Mouse (Mus musculus) heart, adult 2 months (tissue): ENCODE measurements around the gene Hist1h2ap. TPM values are rescaled to one million over a fixed set of nuclear protein-coding genes. Genes with fewer than 3 reads are reported as not detected.
A peak's percentile ranks its signal among the peaks of the same experiment; 100 is the strongest.
"Not testable (repeated sequence)": the region's sequence is repeated elsewhere in the genome, so short reads cannot be mapped to it uniquely, and the experiment has no call there.

Source experiments
- DNase-seq, 2 experiments: peaks; one replicate each; pipeline ENCODE4 v3.0.0; 2021
- H3K27ac ChIP-seq: fragments of 200-600 bp; 2 replicates; pipeline ENCODE4 v1.8.1; 2022
- H3K27me3 ChIP-seq: fragments of 200-500 bp; 2 replicates; pipeline ENCODE4 v1.6.1; 2012; ENCODE audit warnings: mild to moderate bottlenecking, low read length, inconsistent platforms, mixed read lengths; ENCODE audit not compliant: control insufficient read depth, insufficient read depth
- H3K36me3 ChIP-seq: fragments of 200-500 bp; 2 replicates; pipeline ENCODE4 v1.6.1; 2012; ENCODE audit warnings: low read length, inconsistent platforms; ENCODE audit not compliant: control insufficient read depth, insufficient read depth
- H3K4me1 ChIP-seq: fragments of 200-500 bp; 2 replicates; pipeline ENCODE4 v1.6.1; 2011; ENCODE audit warnings: low read length; ENCODE audit not compliant: control insufficient read depth, insufficient read depth
- H3K4me3 ChIP-seq: fragments of 200-600 bp; 2 replicates; pipeline ENCODE4 v1.8.1; 2022
- H3K79me2 ChIP-seq: fragments of 200-500 bp; replicated peaks from 2 replicates; pipeline ENCODE4 v1.6.1; 2012; ENCODE audit warnings: mild to moderate bottlenecking, inconsistent platforms, low read length, moderate library complexity, mixed read lengths; ENCODE audit not compliant: control insufficient read depth, insufficient read depth
- H3K9ac ChIP-seq: fragments of 200-500 bp; 2 replicates; pipeline ENCODE4 v1.6.1; 2012; ENCODE audit warnings: low read depth, mild to moderate bottlenecking, control low read depth, inconsistent platforms, low read length, mixed read lengths
- CTCF ChIP-seq: fragments of 200-600 bp; IDR thresholded peaks from 2 replicates; pipeline ENCODE4 v1.8.1; 2022; ENCODE audit warnings: antibody characterized with exemption, mild to moderate bottlenecking, moderate library complexity
- EP300 ChIP-seq: fragments of 200-500 bp; IDR thresholded peaks from 2 replicates; pipeline ENCODE4 v1.6.1; 2011; ENCODE audit warnings: low read depth, low read length, control low read depth; ENCODE audit not compliant: insufficient read depth
- POLR2A ChIP-seq: fragments of 200-500 bp; IDR thresholded peaks from 2 replicates; pipeline ENCODE4 v1.6.1; 2011; ENCODE audit warnings: mild to moderate bottlenecking, low read depth, low read length, control low read depth; ENCODE audit not compliant: insufficient read depth
- WGBS: fragments of 180-500 bp; shearing (Covaris S2); methylation state at CpG from one replicate; pipeline ENCODE4 v1.1.7; 2018; 5-methylcytosine and 5-hydroxymethylcytosine counted together
- intact Hi-C: fragments of 180-260 bp; cut with DNase I; formaldehyde crosslinking; loops from one replicate; pipeline ENCODE4 v1.15.1; 2025
- long read RNA-seq: library from polyadenylated mRNA; stranded (forward); transcript quantifications from one replicate; pipeline ENCODE4 v2.0.0, GENCODE M21; 2021
- polyA plus RNA-seq: library from polyadenylated mRNA; depleted of rRNA; stranded (reverse); fragments of >200 nt; gene quantifications from 2 replicates; pipeline ENCODE4 v1.2.3, GENCODE M21; 2012; rRNA removed
- total RNA-seq, 2 experiments: library from RNA; stranded (reverse); gene quantifications; 2 replicates each; pipeline ENCODE4 v1.2.3; 2021

Hist1h2ap gene
- 1 to 10 TPM; 2.8 to 9.6 TPM for total RNA-seq
- polyA plus RNA-seq, result 1.1 and 3.4 TPM in 2 replicates
- long read RNA-seq, result 0 reads

DNA sequence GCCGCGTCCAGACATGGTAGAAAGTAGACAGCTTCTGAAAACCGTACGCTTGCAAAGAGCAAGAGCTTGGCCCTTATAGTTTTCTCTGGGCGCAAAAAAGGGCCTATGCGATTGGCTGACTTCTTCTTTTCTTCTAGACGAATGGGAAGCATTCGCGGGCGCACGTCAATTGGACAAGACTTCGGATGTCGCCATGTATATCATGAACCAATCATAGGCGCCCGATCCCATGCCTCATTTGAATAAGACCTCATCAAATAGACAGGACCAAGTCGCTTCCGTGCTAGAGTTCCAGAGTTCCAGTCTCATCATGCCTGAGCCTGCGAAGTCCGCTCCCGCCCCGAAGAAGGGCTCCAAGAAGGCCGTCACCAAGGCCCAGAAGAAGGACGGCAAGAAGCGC, at the start of gene Hist1h2ap, which contains the start of gene Hist1h2br:
Gene Hist1h2ap, minus strand, starts transcription at position 47 of the 400 bp plus-strand sequence.
Gene Hist1h2br, plus strand, starts transcription at position 283 of the 400 bp plus-strand sequence.
- H3K4me1 ChIP-seq, DNase-seq, H3K36me3 ChIP-seq, H3K27me3 ChIP-seq, intact Hi-C loops, H3K27ac ChIP-seq, H3K79me2 ChIP-seq, H3K4me3 ChIP-seq, H3K9ac ChIP-seq: not testable (repeated sequence)
- WGBS, result no CpG with 5 or more reads among the region's 24 CpGs

- TF ChIP-seq CTCF (no peak), EP300 (no peak), POLR2A (no peak)
- no peaks in the 10 kb centered on the region for H3K27me3 ChIP-seq
- H3K79me2 ChIP-seq, result no peaks in the 10 kb centered on the region
- H3K4me3 ChIP-seq, result no peak overlapping the region; the same call in 1 of the 2 replicates
- no peaks in the 10 kb centered on the region for H3K36me3 ChIP-seq
- intact Hi-C loops, result no loop called here
- 15% methylated on average over 13 of the region's 13 CpGs for WGBS
- DNase-seq, result peak; percentile 14 to 26
- no peak overlapping the region for H3K27ac ChIP-seq
- H3K9ac ChIP-seq, result no peak overlapping the region
- no peaks in the 10 kb centered on the region for H3K4me1 ChIP-seq
Observed at GRCm38 (mm10) chr13:21882760-21883405, 49.6 kb upstream of the Hist1h2ap start.

DNA sequence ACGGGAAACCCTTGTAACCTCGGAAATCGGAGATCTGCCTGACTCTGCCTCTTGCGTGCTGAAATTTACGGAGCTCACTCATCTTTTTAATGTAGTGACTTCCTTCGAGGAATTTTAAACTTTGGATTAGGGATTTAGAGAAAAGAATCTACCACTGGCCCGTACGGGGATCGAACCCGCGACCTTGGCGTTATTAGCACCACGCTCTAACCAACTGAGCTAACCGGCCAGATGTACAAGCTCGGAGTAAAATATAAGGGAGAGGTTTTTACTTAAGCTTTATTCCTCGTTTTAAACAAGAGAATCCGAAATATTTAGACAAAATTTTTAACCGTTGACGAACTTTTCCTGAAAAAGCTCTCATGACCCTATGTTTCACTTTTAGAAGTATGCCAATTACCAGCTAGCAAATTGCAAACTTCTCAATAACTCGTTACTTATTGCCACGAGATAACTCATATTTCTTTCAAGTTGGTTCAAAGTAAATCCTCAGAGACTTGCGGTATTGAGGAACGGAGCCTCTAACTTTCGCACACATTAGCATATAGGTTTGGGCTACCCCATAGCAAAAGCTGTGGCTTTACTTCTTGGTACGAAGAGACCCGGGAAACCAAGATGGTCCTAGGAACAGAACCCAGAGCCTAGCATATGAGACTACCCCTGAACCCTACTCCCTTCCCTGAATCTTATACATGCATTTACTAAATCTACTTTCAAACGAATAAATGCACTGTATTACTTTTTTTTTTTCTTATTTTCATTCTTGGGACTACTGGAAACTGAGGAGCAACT, 48.8 kb upstream of the Hist1h2ap start:
- H3K9ac ChIP-seq, result no peak overlapping the region
- no peak overlapping the region for H3K27ac ChIP-seq
- no peaks in the 10 kb centered on the region for H3K27me3 ChIP-seq
- peak overlapping the region; percentile 43 for H3K4me3 ChIP-seq
- no peak for TF ChIP-seq EP300
- TF ChIP-seq POLR2A, result no peak
- no peak for TF ChIP-seq CTCF
- no peaks in the 10 kb centered on the region for H3K4me1 ChIP-seq
- H3K36me3 ChIP-seq, result no peaks in the 10 kb centered on the region
- DNase-seq, result peak; percentile 13 to 28
- no peaks in the 10 kb centered on the region for H3K79me2 ChIP-seq
- intact Hi-C loops, result no loop called here
- 21% methylated on average over 27 of the region's 27 CpGs for WGBS

DNA sequence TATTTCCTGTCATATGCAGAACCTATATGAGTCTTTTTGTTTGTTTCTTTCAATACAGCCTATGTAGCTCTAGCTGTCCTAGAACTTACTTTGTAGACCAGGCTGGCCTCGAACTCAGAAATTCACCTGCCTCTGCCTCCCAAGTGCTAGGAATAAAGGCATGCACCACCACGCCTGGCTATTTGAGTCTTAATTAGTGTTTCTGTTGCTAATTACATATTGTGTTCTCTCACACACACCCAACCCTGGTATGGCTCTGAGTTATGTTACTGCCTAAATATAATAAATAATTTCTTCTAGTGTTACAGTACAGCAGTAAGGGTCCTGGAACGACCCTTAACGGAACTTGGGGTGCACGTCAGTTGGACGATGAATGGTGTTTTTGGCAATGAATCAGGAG, 47.4 kb upstream of the Hist1h2ap start:
- no peak overlapping the region for H3K27ac ChIP-seq
- no peaks in the 10 kb centered on the region for H3K27me3 ChIP-seq
- TF ChIP-seq CTCF, result no peak
- TF ChIP-seq EP300, result no peak
- no peak for TF ChIP-seq POLR2A
- no peak overlapping the region for H3K9ac ChIP-seq
- H3K79me2 ChIP-seq, result no peaks in the 10 kb centered on the region
- H3K36me3 ChIP-seq, result no peaks in the 10 kb centered on the region
- intact Hi-C loops, result no loop called here
- no peak overlapping the region for H3K4me3 ChIP-seq
- DNase-seq, result no peak
- no peaks in the 10 kb centered on the region for H3K4me1 ChIP-seq
- WGBS, result 76% methylated on average over 6 of the region's 6 CpGs

GRCm38 (mm10) chr13:21865503-21865902, 32.2 kb upstream of the Hist1h2ap start:
- intact Hi-C loops, result not testable (repeated sequence)

GRCm38 (mm10) chr13:21861608-21862007, 28.3 kb upstream of the Hist1h2ap start:
- no peak overlapping the region for H3K27ac ChIP-seq
- H3K36me3 ChIP-seq, result no peaks in the 10 kb centered on the region
- TF ChIP-seq EP300, result no peak
- TF ChIP-seq POLR2A, result no peak
- TF ChIP-seq CTCF, result no peak
- no peak for DNase-seq
- H3K4me1 ChIP-seq, result no peaks in the 10 kb centered on the region
- H3K4me3 ChIP-seq, result no peak overlapping the region
- H3K9ac ChIP-seq, result no peak overlapping the region
- WGBS, result 37% methylated on average over 5 of the region's 5 CpGs
- no peaks in the 10 kb centered on the region for H3K79me2 ChIP-seq
- intact Hi-C loops, result no loop called here
- H3K27me3 ChIP-seq, result no peaks in the 10 kb centered on the region

More at GRCm38 (mm10) chr13:21865503-21865902, 32.2 kb upstream of the Hist1h2ap start:
- H3K79me2 ChIP-seq, H3K36me3 ChIP-seq, DNase-seq, H3K27ac ChIP-seq, H3K9ac ChIP-seq, H3K27me3 ChIP-seq, H3K4me1 ChIP-seq, H3K4me3 ChIP-seq: not testable (repeated sequence)
- 54% methylated on average over 3 of the region's 3 CpGs for WGBS
